Mouse (Mus musculus): ENCODE data around the gene Hoxb5.

Hoxb5 gene

GRCm38 (mm10) chr11:96319071-96319902 is 16.2 kb downstream of the Hoxb5 start:
- no peak for DNase-seq (ENCODE audit: low spot score)

- DNase-seq (ENCODE audit: low spot score): no peak
These were observed 16.8 kb downstream of the Hoxb5 start for GRCm38 (mm10) chr11:96319910-96320309.

GRCm38 (mm10) chr11:96320688-96321087 is 17.6 kb downstream of the Hoxb5 start:
- DNase-seq (ENCODE audit: low spot score): no peak

DNA sequence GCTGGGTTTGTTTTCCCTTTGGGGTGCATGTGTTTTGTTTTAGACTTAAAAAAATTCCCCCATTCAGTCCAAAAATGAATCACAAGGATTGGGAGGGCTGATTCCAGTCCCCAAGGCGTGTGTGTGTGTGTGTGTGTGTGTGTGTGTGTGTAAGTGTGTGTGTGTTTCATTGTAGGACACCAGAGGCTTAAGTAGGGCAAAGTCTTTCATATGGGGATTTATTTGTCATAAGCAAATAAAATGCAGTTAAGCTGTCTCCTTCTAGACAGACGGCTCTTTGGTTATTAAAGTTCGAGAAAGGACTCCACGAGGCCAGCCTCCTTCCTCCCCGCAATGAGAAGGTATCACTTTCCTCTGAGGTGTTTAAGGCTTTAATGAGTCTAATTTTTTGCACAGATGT is 18.7 kb downstream of the Hoxb5 start:
- DNase-seq (ENCODE audit: low spot score): no peak

DNA sequence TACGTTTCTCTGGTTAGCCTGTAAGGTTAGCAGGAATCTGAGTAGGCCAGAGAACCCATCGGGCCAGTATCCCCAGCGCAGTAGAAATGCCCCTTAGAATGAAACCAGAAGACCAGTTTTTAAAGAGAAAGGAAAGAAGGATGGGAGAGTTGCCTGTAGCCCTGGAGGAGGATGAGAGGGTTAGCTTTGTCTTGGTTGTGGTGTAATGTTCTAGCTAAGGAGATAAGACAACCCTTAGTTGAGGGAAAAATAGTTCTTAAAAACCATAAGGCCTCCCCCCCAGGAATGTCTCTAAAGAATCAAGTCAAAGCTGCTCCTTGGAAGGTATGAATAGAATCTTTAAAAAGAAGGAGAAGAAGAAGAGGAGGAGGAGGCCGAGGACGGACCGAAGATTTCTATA is 19.6 kb downstream of the Hoxb5 start:
- DNase-seq (ENCODE audit: low spot score): no peak

- no peak for DNase-seq (ENCODE audit: low spot score)
These were observed 20.0 kb downstream of the Hoxb5 start, which contains the start of gene Hoxb3 for GRCm38 (mm10) chr11:96323154-96323553. Hoxb3 (plus strand) TSS chr11:96323326.

- DNase-seq (ENCODE audit: low spot score): no peak
These were observed 21.0 kb downstream of the Hoxb5 start for GRCm38 (mm10) chr11:96324125-96324524.

DNA sequence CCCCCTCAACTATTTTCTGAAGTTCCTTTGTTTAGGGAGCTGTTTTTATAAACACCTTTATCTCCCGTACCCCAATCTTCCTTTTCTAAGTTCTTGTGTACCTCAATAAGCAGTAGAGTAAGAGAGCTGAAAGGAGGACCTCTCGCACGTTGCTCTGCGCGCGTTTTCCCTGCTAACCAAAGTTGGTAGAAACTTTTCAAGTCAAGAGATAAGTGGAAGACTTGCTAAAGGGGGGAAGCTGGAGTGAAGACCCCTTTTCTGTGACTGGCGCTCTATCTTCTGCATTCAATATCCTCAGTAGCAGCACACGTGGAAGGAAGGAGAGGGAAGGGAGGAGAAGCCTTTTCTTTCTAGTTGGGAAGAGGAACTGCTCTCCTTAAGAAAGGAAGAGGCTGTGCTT is 21.8 kb downstream of the Hoxb5 start:
- DNase-seq (ENCODE audit: low spot score): no peak

GRCm38 (mm10) chr11:96325747-96326212 is 22.6 kb downstream of the Hoxb5 start:
- DNase-seq (ENCODE audit: low spot score): no peak

DNA sequence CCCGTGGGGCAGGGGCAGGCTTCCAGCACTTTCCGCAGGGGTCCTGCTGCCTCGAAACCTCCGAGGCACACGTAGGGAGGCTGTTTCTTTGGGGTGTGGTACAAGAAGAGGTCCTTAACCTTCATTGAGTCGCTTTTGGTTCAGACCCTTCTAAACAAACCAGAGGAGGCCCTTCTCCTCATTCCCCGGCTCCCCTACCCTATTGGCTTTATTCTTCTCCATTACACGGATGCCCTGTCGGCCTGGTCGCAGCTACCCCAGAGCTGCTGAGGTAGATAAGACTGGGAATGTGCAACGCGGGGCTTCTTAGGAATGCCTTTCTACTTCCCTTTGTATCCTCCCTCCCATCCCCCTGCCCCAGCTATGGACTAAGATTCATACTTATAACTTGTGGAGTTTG is 23.6 kb downstream of the Hoxb5 start:
- DNase-seq (ENCODE audit: low spot score): no peak

GRCm38 (mm10) chr11:96327122-96327521 is 24.0 kb downstream of the Hoxb5 start:
- DNase-seq (ENCODE audit: low spot score): no peak

GRCm38 (mm10) chr11:96327750-96328149 is 24.6 kb downstream of the Hoxb5 start:
- no peak for DNase-seq (ENCODE audit: low spot score)

GRCm38 (mm10) chr11:96328605-96329004 is 25.5 kb downstream of the Hoxb5 start:
- DNase-seq (ENCODE audit: low spot score): no peak

GRCm38 (mm10) chr11:96332105-96332504 is 29.0 kb downstream of the Hoxb5 start:
- DNase-seq (ENCODE audit: low spot score): no peak

GRCm38 (mm10) chr11:96332618-96333032 is 29.5 kb downstream of the Hoxb5 start:
- DNase-seq (ENCODE audit: low spot score): no peak

DNA sequence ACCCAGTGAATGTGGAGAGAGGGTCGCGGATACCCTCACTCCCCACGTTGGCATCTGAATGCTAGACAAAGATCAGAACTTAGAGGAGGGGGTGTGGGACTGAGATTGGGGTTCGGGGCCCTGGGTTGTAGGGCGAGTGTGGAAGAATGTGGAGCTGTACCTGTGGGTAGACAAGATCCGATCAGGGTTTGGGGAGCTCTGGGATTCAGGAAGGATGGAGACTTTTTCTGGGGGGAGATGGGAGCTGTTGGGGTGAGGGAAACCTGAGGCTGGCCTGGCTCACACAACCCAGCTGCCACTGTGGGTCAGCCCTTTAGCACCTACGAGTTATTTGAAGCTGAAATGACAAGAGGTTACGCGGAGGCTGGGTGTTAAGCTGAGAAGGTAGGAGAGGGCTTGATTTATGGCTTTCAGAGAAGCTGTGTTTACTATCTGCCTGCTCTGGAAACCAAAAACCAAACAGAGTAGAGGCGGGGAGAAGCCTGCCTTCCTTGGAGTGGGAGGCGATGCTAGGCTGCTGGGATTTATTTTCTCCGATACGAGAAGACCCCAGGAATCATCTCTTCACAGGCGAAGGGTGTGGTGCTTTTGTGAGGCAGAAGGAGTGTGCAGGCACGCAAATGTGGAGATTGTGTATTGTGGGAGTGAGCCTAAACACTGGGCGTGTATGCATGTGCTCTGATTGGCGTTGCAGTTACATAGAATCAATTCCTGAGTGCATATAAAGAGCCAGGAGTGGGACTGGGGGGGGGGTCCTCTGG is 30.3 kb downstream of the Hoxb5 start:
- no peak for DNase-seq (ENCODE audit: low spot score)

GRCm38 (mm10) chr11:96334002-96334364 is 30.8 kb downstream of the Hoxb5 start:
- DNase-seq (ENCODE audit: low spot score): no peak

- no peak for DNase-seq (ENCODE audit: low spot score)
These were observed 31.9 kb downstream of the Hoxb5 start for GRCm38 (mm10) chr11:96334998-96335397.

GRCm38 (mm10) chr11:96336597-96336996 is 33.5 kb downstream of the Hoxb5 start:
- DNase-seq (ENCODE audit: low spot score): no peak

- DNase-seq (ENCODE audit: low spot score): no peak
These were observed 33.9 kb downstream of the Hoxb5 start for GRCm38 (mm10) chr11:96337026-96337425.

DNA sequence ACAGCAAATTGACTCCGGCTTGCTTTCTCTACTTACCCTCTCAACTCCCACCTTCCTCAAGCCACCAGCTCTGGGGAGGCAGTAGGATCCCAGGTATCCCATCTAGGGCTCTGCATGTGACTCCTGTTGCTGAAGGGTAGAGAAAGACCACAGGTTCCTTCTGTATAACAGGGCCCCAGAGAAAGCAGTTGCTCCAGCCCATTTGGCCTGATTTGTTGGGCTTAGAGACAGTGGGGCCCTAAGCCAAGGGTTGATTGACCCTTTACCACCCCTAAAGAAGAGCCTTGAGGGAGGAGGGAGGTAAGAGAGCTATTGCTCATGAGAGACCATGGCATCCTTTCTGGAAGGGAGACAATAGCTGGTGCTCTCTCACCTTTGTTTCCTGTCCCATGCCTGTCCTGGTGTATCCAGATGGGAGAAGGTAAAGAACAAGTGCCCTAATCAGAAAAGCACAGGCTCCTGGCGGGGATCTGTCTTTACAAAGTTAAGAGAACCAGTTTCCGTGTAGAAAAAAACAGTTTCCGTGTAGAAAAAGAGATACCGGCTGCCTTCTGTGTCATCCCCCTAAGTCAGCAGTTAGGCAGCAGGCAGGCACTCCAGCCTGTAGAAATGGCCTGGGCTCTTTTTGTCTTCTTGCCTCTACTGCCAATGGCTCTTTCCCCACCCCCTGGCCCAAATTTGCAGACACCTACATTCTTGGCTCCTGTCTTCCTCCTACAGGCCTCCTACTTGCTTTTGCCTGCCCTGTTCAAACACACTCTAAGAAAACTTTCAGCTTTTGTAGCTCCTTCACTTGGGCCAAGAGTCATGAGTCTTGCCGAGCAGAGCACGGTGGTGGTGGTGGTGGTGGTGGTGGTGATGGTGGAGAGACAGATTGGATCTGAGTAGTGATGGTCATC is 36.1 kb downstream of the Hoxb5 start:
- DNase-seq (ENCODE audit: low spot score): no peak

DNA sequence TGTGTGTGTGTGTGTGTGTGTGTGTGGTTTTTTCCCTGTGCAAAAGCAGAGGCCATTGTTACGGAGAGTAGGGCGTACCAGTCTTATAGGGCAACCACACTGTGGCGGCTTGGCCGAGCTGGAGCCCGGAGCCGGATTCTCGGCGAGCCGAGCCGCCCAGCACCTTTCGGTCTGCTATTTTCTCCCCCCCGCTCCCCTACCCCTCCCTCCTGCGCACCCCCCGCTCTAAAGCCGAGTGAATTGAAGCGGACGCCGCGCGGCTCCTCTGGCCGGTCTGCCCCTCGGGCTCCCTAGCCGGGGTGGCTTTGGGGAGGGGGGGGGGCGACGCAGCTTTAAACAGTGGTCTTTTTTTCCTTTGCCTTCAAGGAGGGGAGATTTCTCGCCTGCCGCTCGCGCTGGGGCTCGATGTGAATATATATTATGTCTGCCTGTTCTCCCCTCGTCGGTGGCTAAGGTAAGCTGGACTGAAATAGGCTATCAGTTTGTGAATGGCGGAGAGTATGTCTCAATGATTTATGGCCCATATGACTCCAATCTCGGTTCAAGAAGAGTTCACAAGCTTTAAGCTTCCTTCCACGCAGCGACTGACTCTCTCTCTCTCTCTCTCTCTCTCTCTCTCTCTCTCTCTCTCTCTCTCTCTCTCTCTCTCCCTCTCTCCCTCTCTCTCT is 37.7 kb downstream of the Hoxb5 start:
- DNase-seq (ENCODE audit: low spot score): no peak

All from T-cell, adult 2 months (primary cell).